Mouse (Mus musculus) intestine, embryonic 16.5 days (tissue): ENCODE data around the gene Slc9a8. TPM values are rescaled to one million over a fixed set of nuclear protein-coding genes. Genes with fewer than 3 reads are reported as not detected.
A peak's percentile ranks its signal among the peaks of the same experiment; 100 is the strongest.

Experiments used
- ATAC-seq: fragments of 200-750 bp; cut with Nextera tagmentation; 2 replicates; pipeline ENCODE4 v1.8.0; 2017; ENCODE audit warnings: moderate TSS enrichment, moderate library complexity
- H3K27ac ChIP-seq: fragments of 300-500 bp; sonication (generic); 2 replicates; pipeline ENCODE4 v1.5.1; 2014; ENCODE audit warnings: mild to moderate bottlenecking, low read length
- H3K27me3 ChIP-seq: fragments of 300-500 bp; sonication (generic); replicated peaks from 2 replicates; pipeline ENCODE4 v1.6.1; 2014; ENCODE audit warnings: low read length, control low read depth, mixed read lengths; ENCODE audit not compliant: control insufficient read depth, insufficient read depth
- H3K36me3 ChIP-seq: fragments of 300-500 bp; sonication (generic); 2 replicates; pipeline ENCODE4 v1.6.1; 2014; ENCODE audit warnings: low read length, control low read depth; ENCODE audit not compliant: control insufficient read depth, insufficient read depth
- H3K4me1 ChIP-seq: fragments of 300-500 bp; sonication (generic); 2 replicates; pipeline ENCODE4 v1.6.1; 2014; ENCODE audit warnings: low read length, control low read depth, mixed read lengths; ENCODE audit not compliant: control insufficient read depth, insufficient read depth
- H3K4me2 ChIP-seq: fragments of 300-500 bp; sonication (generic); 2 replicates; pipeline ENCODE4 v1.6.1; 2014; ENCODE audit warnings: low read depth, low read length, control low read depth
- H3K4me3 ChIP-seq: fragments of 300-500 bp; sonication (generic); 2 replicates; pipeline ENCODE4 v1.5.1; 2014; ENCODE audit warnings: mild to moderate bottlenecking, low read length
- H3K9ac ChIP-seq: fragments of 300-500 bp; sonication (generic); 2 replicates; pipeline ENCODE4 v1.6.1; 2014; ENCODE audit warnings: low read depth, low read length
- H3K9me3 ChIP-seq: fragments of 300-500 bp; sonication (generic); 2 replicates; pipeline ENCODE4 v1.6.1; 2016; ENCODE audit warnings: low read length, control low read depth; ENCODE audit not compliant: control insufficient read depth
- WGBS: fragments of 180-500 bp; shearing (Covaris S2); extraction: QIAGEN DNeasy Blood & Tissue Kit; methylation state at CpG from one replicate; pipeline ENCODE4 v1.1.7; 2014; 5-methylcytosine and 5-hydroxymethylcytosine counted together
- polyA plus RNA-seq: library from polyadenylated mRNA; unstranded; fragments of >200 nt; fragmentation: Nextera tagmentation; extraction: Ambion mirVana; gene quantifications from 2 replicates; pipeline ENCODE4 v1.2.1, GENCODE M21; 2015

The Slc9a8 gene
- polyA plus RNA-seq, 1 experiment from 2014 or later = 19.0 TPM

DNA sequence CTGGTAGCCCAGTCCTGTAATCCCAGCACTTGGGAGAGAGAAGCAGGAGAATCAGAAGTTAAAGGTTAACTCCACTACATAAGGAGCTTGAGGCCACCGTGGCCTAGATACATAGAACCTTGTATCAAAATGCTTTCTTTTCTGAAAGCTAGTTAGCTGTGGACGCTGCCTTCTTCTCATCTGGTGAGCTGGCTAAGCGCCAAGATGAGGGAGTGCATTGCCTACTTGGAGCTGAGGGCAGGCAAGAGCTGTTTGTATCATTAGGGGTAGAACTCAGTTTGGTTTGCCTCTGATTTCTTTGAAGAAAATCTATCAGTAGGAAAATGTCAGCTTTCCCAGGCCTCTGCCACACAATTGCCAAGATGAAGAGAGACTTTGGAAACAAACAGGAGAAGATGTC, 32.3 kb downstream of the Slc9a8 start:
- WGBS = 63% methylated on average over 3 of the region's 3 CpGs
- no peak for ATAC-seq
- H3K4me3 ChIP-seq = no peak overlapping the region
- H3K36me3 ChIP-seq = peaks cover 6% of the 10 kb centered on the region
- H3K4me1 ChIP-seq = no peaks in the 10 kb centered on the region
- no peak overlapping the region for H3K27ac ChIP-seq
- H3K9me3 ChIP-seq = no peaks in the 10 kb centered on the region
- no peak overlapping the region for H3K9ac ChIP-seq
- no peaks in the 10 kb centered on the region for H3K27me3 ChIP-seq
- H3K4me2 ChIP-seq = no peak overlapping the region

DNA sequence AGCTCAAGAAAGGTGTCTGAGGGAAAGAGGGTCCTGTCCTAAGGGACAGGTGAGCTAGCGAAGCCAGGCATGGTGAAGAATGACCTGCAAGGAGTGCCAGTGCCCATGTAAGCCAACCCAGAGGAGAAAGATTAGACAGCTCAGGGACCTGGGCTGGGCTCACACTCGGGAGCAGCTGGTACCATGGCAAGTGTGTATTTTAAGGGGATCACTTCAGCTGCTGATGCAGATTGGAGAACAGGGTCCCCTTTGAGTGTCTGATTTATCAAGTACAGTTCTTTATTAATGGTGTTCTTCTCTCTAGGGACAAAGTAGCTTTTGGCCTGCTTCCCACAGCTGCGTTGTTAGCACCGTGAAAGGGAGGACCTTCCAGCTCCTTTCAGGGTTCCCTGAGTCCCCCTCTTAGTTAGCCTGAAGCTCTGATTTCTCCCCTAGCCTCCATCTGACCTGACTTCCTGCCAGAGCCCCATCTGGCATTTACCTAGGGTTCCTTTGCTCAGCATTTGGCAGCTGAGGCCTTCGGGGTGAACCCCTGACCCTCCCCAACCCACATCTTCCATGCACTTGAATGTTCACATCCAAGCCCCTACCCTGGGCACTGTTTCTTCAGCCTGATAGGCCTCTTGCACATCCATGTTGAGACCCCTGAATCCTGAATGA, 35.0 kb downstream of the Slc9a8 start:
- H3K27ac ChIP-seq = no peak overlapping the region
- no peaks in the 10 kb centered on the region for H3K4me1 ChIP-seq
- H3K36me3 ChIP-seq = peaks cover 9% of the 10 kb centered on the region; the same call in 1 of the 2 replicates
- H3K4me2 ChIP-seq = no peak overlapping the region
- WGBS = 91% methylated on average over 5 of the region's 5 CpGs
- no peak for ATAC-seq
- no peak overlapping the region for H3K4me3 ChIP-seq
- H3K9ac ChIP-seq = no peak overlapping the region
- H3K27me3 ChIP-seq = no peaks in the 10 kb centered on the region
- H3K9me3 ChIP-seq = no peaks in the 10 kb centered on the region

DNA sequence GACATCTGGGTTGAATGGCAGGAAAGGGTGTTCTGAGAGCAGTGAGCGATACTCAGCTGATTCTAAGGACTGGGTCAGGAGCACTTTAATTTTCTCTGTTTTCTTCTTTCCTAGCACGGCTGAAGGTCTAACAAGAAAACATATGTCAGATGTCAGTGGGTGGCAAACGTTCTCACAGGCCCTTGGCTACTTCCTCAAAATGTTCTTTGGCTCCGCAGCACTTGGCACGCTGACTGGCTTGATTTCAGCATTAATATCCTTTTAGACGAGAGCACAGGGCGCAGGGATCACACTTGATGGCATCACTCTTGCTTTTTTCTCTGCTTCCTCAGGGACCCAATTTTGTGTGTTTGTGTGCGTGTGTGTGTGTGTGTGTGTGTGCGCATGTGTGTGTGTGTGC, 35.7 kb downstream of the Slc9a8 start:
- no peak overlapping the region for H3K27ac ChIP-seq
- H3K36me3 ChIP-seq = peaks cover 9% of the 10 kb centered on the region; the same call in 1 of the 2 replicates
- no peak for ATAC-seq
- WGBS = 87% methylated on average over 9 of the region's 9 CpGs
- H3K4me1 ChIP-seq = no peaks in the 10 kb centered on the region
- no peak overlapping the region for H3K9ac ChIP-seq
- no peaks in the 10 kb centered on the region for H3K27me3 ChIP-seq
- no peaks in the 10 kb centered on the region for H3K9me3 ChIP-seq
- no peak overlapping the region for H3K4me3 ChIP-seq
- no peak overlapping the region for H3K4me2 ChIP-seq

DNA sequence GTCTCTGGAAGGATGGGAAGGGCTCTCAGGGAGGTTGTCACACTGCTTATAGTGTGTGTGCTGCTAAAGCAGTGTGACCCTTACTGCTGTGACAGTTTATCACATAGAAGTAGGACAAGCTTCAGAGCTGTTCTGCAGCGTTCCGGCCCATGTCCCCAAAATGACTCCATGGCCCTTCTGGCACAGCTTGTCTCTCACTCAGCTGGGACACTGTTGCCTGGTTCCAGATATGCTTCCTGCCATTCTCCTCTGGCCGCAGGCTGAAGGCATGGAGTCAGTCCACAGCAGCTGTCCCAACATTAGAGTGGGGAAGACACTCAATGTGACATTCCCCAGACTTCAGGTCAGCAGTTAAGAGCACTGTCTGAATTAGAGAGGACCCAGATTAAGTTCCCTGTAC, 37.0 kb downstream of the Slc9a8 start:
- no peaks in the 10 kb centered on the region for H3K4me1 ChIP-seq
- no peak overlapping the region for H3K27ac ChIP-seq
- WGBS = 98% methylated on average over 3 of the region's 3 CpGs
- H3K9me3 ChIP-seq = no peaks in the 10 kb centered on the region
- no peaks in the 10 kb centered on the region for H3K27me3 ChIP-seq
- H3K9ac ChIP-seq = no peak overlapping the region
- no peak for ATAC-seq
- no peak overlapping the region for H3K4me3 ChIP-seq
- H3K4me2 ChIP-seq = no peak overlapping the region
- H3K36me3 ChIP-seq = peaks cover 9% of the 10 kb centered on the region; the same call in 1 of the 2 replicates

DNA sequence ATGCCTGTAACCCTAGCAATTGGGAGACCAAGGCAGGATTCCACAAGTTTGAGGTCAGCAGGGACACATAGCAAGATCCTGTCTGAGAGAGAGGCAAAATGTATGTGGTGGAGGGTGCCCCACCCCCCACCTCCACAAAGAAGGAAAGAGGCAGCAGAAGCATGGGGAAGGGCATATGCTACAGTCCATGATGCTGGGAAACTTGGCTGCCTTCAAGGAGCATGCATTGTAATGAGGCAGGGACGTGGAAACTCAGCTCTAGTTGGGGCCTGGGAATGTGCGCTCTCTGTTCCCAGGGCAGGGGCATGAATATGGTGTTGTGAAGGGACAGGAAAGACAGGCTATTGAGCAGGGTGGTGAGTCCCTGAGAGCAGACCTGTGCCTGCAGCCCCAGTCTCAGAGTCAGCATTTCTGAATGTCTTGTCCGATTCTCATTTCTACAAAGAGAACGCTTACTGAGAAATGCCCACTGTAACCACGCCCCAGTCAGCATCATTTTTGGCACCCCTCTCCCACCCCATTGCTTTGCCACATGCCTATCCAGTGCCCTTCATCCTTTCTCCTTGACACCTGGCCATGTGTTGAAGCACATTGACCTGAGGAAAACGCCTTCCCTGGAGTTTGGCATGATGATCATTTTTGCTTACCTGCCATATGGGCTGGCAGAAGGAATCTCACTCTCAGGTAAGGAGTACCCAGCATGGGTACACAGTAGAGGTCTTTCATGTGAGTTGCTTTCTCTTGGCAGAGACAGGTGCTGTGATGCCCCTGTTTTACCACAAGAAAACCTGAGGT, 37.8 kb downstream of the Slc9a8 start:
- Histone ChIP-seq H3K27ac (no peak overlapping the region), H3K27me3 (no peaks in the 10 kb centered on the region), H3K4me2 (no peak overlapping the region), H3K9me3 (no peaks in the 10 kb centered on the region), H3K4me3 (no peak overlapping the region), H3K4me1 (no peaks in the 10 kb centered on the region), H3K9ac (no peak overlapping the region), H3K36me3 (peaks cover 9% of the 10 kb centered on the region; the same call in 1 of the 2 replicates)
- WGBS = 94% methylated on average over 6 of the region's 6 CpGs
- ATAC-seq = no peak

DNA sequence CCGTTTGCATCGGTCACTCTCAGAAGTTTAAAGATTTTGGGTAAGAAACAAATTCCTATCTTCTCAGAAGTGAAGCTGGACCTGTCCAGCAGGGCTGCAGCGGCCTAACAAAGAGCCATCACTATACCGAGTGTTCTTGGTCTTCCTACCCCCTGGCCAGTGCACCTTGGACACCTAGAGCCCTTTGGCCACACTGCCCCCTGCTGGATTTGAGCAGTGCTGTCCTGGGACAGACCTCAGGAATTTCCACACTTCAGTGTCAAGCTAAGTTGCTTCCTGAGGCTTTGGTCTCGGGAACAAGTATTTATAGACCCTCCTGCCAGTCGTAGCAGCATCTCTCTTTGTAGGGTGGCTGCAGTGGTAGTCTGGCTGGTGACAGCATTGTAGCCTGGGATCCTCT, 41.4 kb downstream of the Slc9a8 start:
- no peak overlapping the region for H3K4me3 ChIP-seq
- no peak overlapping the region for H3K9ac ChIP-seq
- peak; percentile 64 for ATAC-seq
- H3K27ac ChIP-seq = peak overlapping the region; percentile 68
- H3K4me1 ChIP-seq = no peaks in the 10 kb centered on the region
- no peak overlapping the region for H3K4me2 ChIP-seq
- 52% methylated on average over 6 of the region's 6 CpGs for WGBS
- H3K36me3 ChIP-seq = 0 out of 2 replicates have a peak, but pooled peaks cover 12% of the 10 kb centered on the region
- H3K27me3 ChIP-seq = no peaks in the 10 kb centered on the region
- no peaks in the 10 kb centered on the region for H3K9me3 ChIP-seq

DNA sequence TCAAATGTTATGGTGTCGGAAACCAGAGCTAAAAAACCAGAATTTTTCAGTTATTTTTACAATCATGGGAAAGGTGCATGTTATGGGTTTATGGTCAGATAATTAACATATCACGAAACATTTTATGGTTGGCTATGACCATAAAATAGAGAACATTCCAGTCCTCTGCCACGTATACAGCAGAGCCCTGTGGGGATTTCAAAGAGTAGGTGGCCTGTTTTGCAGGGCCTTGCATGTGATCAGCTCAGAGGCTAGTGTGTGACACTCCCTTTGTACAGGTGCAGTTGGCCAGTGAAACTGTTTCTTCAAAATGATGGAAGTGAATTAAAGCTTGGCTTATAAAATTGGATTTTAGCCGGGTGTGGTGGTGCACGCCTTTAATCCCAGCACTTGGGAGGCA, 42.3 kb downstream of the Slc9a8 start:
- no peaks in the 10 kb centered on the region for H3K27me3 ChIP-seq
- peak; percentile 91 for ATAC-seq
- H3K9me3 ChIP-seq = no peaks in the 10 kb centered on the region
- H3K27ac ChIP-seq = peak overlapping the region; percentile 68
- no peak overlapping the region for H3K4me3 ChIP-seq
- H3K36me3 ChIP-seq = 0 out of 2 replicates have a peak, but pooled peaks cover 14% of the 10 kb centered on the region
- 74% methylated on average over 5 of the region's 5 CpGs for WGBS
- H3K9ac ChIP-seq = no peak overlapping the region
- no peak overlapping the region for H3K4me2 ChIP-seq
- no peaks in the 10 kb centered on the region for H3K4me1 ChIP-seq

DNA sequence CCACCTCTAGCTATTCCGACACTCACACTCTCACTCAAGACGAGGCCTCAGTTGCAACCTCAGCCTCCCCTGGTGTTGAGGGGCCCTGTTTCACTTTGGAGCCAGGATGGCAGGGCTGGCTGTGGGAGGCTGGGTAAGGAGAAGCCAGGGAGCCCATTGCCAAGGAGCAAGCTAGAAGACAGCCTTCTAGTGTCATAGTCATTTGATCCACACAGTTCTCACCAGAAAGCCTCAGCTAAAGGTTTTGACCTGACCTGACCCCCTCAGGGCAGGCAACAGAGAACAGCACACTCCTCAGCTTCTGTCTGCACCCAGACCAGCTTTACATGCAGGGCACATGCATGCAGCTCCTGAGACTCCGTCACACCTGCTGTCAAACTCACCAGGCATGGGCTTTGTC, 44.4 kb downstream of the Slc9a8 start:
- H3K4me3 ChIP-seq = no peak overlapping the region
- H3K36me3 ChIP-seq = peaks cover 14% of the 10 kb centered on the region; the same call in 1 of the 2 replicates
- H3K27ac ChIP-seq = no peak overlapping the region
- no peaks in the 10 kb centered on the region for H3K27me3 ChIP-seq
- whole genome bisulfite sequencing = 95% methylated on average over 3 of the region's 3 CpGs
- H3K9ac ChIP-seq = no peak overlapping the region
- ATAC-seq = no peak
- H3K4me2 ChIP-seq = no peak overlapping the region
- H3K9me3 ChIP-seq = no peaks in the 10 kb centered on the region
- no peaks in the 10 kb centered on the region for H3K4me1 ChIP-seq

DNA sequence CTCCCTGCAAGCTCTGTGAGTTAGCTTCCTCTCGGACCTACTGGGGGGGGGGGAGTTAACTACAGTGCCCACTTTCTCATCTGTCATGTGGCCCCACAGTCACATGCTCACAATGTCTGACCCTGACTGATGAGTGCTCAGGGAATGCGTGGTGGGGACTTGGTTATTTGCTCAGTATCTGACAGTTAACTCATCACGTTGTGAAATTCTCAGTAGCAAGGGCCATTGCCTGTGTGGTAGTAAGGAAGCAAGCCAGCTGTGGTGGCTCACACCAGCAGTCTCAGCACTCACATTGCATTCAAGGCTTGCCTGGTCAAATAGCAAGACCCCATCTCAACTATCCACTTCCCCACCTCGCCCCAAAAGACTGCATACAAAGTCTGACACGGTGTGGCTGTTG, 45.7 kb downstream of the Slc9a8 start:
- Histone ChIP-seq H3K36me3 (peaks cover 25% of the 10 kb centered on the region), H3K4me1 (no peaks in the 10 kb centered on the region), H3K27ac (no peak overlapping the region), H3K9ac (no peak overlapping the region), H3K27me3 (no peaks in the 10 kb centered on the region), H3K9me3 (no peaks in the 10 kb centered on the region), H3K4me3 (no peak overlapping the region), H3K4me2 (no peak overlapping the region)
- WGBS = 68% methylated on average over 5 of the region's 5 CpGs
- ATAC-seq = no peak
